Mouse (Mus musculus): ENCODE data around the gene Gm15319. TPM values are rescaled to one million over a fixed set of nuclear protein-coding genes. Genes with fewer than 3 reads are reported as not detected.
"Not testable (repeated sequence)": the region's sequence is repeated elsewhere in the genome, so short reads cannot be mapped to it uniquely, and the experiment has no call there.

The Gm15319 gene
- polyA plus RNA-seq, 1 experiment from 2014 or later, result not detected

- H3K4me3 ChIP-seq (replicated peaks); H3K27ac ChIP-seq (replicated peaks); H3K4me2 ChIP-seq; H3K9me3 ChIP-seq (replicated peaks); H3K9ac ChIP-seq; H3K27me3 ChIP-seq; H3K4me1 ChIP-seq (replicated peaks); H3K36me3 ChIP-seq (replicated peaks): not testable (repeated sequence)
- WGBS (ENCODE audit: insufficient replicate concordance), result 70% methylated on average over 7 of the region's 7 CpGs
- peak; percentile 37 for ATAC-seq (ENCODE audit: insufficient read depth)
Observed at GRCm38 (mm10) chr8:20380590-20381238, 17.7 kb upstream of the Gm15319 start.

DNA sequence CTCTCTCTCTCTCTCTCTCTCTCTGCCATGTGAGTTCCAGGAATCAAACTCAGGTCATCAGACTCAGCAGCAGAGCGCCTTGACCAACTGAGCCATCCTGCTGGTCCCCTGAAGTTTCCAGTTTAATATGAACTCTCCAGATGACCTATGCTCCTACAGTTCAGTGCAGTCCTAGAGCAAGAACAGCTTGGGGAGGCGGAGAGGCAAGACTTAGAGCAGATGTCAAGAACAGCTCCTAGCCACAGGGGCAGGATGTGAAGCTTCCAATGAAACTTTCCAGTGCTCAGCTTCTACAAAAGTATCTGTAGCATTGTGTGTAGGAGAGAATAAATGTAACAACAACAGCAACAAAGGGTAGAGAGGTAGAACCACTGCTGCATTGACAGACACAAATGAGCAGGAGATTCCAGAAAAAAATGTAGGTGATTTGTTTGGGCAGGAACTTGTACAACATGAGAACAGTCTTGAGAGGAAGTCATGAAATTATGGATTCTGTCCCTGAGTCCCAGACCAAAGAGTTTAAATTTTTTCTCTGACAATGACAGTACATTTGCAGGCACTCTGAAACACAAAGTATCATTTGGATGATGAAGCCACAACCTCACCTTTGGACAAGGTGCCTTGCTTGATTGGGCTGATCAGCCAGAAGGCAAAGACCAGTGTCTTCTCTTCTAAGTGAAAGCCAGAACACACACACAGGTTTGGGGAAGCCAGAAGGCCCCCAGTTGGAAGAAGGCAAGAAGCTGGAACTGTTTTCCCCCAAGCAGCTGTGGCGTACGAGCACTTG is 16.8 kb upstream of the Gm15319 start:
- no CpG with 5 or more reads among the region's 4 CpGs for WGBS (ENCODE audit: insufficient replicate concordance)
- H3K27ac ChIP-seq (replicated peaks); H3K36me3 ChIP-seq (replicated peaks); H3K9me3 ChIP-seq (replicated peaks); H3K9ac ChIP-seq; H3K27me3 ChIP-seq; H3K4me1 ChIP-seq (replicated peaks); H3K4me3 ChIP-seq (replicated peaks); H3K4me2 ChIP-seq; ATAC-seq (ENCODE audit: insufficient read depth): not testable (repeated sequence)

DNA sequence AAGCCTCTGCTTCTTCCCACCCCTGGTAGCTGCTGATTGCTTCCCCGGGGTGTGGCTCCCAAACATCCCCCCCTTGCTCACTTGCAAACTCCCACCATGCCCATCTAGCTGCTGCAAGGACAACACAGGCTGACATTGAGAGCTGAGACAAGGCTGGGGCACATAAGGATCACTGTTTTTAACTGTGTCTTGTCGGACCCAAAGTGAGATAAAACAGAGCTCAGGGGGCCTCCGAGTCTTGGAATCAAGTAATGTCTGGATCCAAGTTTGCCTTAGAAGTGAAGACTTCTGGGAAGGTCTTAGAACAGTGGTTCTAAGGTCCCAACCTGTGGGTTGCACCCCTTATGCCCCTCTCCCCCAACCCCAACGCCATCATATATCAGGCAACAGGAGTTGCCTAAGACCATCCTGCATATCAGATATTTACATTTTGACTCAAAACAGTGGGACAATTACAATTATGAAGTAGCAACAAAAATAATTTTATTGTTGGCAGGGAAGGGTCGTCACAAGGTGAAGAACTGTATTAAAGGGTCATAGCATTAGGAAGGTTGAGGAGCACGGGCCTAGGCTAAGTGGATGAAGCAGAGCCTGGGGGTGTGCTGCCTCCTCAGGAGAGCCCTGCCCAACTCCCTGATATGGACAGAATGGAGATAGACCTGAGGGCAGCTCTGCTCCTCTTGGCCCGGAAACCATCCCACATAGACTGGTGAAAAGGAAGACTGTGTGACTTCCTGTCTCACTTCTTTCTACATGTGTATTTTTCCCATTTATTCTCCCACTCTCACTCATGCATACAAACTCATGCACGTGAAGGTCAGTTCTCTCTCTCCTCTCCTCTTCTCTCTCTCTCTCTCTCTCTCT is 16.0 kb upstream of the Gm15319 start:
- WGBS (ENCODE audit: insufficient replicate concordance), result 53% methylated on average over 4 of the region's 8 CpGs
- not testable (repeated sequence) for H3K27ac ChIP-seq (replicated peaks); H3K4me2 ChIP-seq

DNA sequence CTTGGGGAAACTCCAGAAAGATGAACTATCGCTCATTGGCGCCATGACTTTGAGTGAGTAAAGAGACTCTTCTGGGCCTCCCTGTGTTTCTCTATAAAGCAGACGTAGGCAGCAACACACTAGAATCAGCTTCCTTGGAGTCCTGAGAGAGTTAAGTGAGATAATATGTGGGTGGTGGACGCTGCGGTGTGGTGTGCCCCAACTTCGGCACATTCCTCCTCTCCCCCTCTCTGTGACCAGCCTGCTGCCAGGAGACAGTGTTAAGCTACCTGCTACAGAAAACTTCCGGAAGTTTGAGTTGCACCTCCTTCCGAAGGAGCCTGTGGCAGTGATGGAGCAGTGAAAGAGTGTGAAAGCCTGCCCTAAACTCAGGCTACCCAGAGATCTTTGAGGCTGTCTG is 15.3 kb upstream of the Gm15319 start:
- not testable (repeated sequence) for H3K36me3 ChIP-seq (replicated peaks); ATAC-seq (ENCODE audit: insufficient read depth)
- WGBS (ENCODE audit: insufficient replicate concordance), result 63% methylated on average over 5 of the region's 8 CpGs

More for the DNA sequence above, 16.0 kb upstream of the Gm15319 start:
- H3K9ac ChIP-seq; H3K27me3 ChIP-seq; H3K4me3 ChIP-seq (replicated peaks); H3K36me3 ChIP-seq (replicated peaks); H3K9me3 ChIP-seq (replicated peaks); H3K4me1 ChIP-seq (replicated peaks): not testable (repeated sequence)
- ATAC-seq (ENCODE audit: insufficient read depth), result peak; percentile 34; the same call in 1 of the 2 replicates

GRCm38 (mm10) chr8:20375698-20376097 is 12.7 kb upstream of the Gm15319 start:
- H3K4me1 ChIP-seq (replicated peaks); H3K4me2 ChIP-seq; ATAC-seq (ENCODE audit: insufficient read depth); H3K9me3 ChIP-seq (replicated peaks); H3K27me3 ChIP-seq; H3K36me3 ChIP-seq (replicated peaks); H3K27ac ChIP-seq (replicated peaks); H3K9ac ChIP-seq; H3K4me3 ChIP-seq (replicated peaks): not testable (repeated sequence)
- WGBS (ENCODE audit: insufficient replicate concordance), result no CpG with 5 or more reads among the region's 3 CpGs

More for the DNA sequence above, 15.3 kb upstream of the Gm15319 start:
- not testable (repeated sequence) for H3K27me3 ChIP-seq; H3K9ac ChIP-seq; H3K9me3 ChIP-seq (replicated peaks); H3K27ac ChIP-seq (replicated peaks); H3K4me1 ChIP-seq (replicated peaks); H3K4me2 ChIP-seq; H3K4me3 ChIP-seq (replicated peaks)

- ATAC-seq (ENCODE audit: insufficient read depth); H3K9ac ChIP-seq; H3K4me1 ChIP-seq (replicated peaks); H3K27ac ChIP-seq (replicated peaks); H3K9me3 ChIP-seq (replicated peaks); H3K4me3 ChIP-seq (replicated peaks); H3K27me3 ChIP-seq; H3K4me2 ChIP-seq; H3K36me3 ChIP-seq (replicated peaks): not testable (repeated sequence)
- 59% methylated on average over 5 of the region's 5 CpGs for WGBS (ENCODE audit: insufficient replicate concordance)
Observed at GRCm38 (mm10) chr8:20356386-20356785, 6.6 kb downstream of the Gm15319 start.

GRCm38 (mm10) chr8:20353579-20353978 is 9.4 kb downstream of the Gm15319 start:
- not testable (repeated sequence) for H3K4me3 ChIP-seq (replicated peaks); H3K9me3 ChIP-seq (replicated peaks); H3K4me2 ChIP-seq; H3K36me3 ChIP-seq (replicated peaks); H3K9ac ChIP-seq; H3K4me1 ChIP-seq (replicated peaks); H3K27ac ChIP-seq (replicated peaks); H3K27me3 ChIP-seq; ATAC-seq (ENCODE audit: insufficient read depth)
- WGBS (ENCODE audit: insufficient replicate concordance), result 63% methylated on average over 2 of the region's 3 CpGs

GRCm38 (mm10) chr8:20302759-20303158 is 60.3 kb downstream of the Gm15319 start:
- not testable (repeated sequence) for H3K9me3 ChIP-seq (replicated peaks); H3K4me2 ChIP-seq; H3K4me1 ChIP-seq (replicated peaks); ATAC-seq (ENCODE audit: insufficient read depth); H3K27me3 ChIP-seq; H3K36me3 ChIP-seq (replicated peaks); H3K9ac ChIP-seq; H3K27ac ChIP-seq (replicated peaks); H3K4me3 ChIP-seq (replicated peaks)
- WGBS (ENCODE audit: insufficient replicate concordance), result 79% methylated on average over 5 of the region's 6 CpGs

DNA sequence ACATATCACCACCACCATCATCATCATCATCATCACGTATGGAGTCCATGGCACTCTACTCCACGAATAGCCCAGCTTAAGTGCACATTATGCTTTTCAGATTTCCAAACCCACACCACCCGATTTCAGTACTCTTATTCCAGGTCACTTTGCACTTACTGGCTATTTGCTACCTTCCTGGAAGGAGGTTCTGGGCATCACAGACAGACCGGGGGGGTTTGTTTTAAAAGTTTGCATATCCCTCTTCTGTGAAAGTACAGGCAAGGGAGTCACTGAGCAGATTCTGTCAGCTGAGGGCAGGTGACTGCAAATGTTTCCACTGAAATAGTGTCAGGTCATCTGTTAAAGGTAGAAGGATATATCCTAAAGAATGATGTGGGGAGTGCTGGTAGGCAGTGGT is 63.0 kb downstream of the Gm15319 start:
- not testable (repeated sequence) for H3K27me3 ChIP-seq; H3K9me3 ChIP-seq (replicated peaks); H3K4me1 ChIP-seq (replicated peaks); H3K9ac ChIP-seq; H3K4me3 ChIP-seq (replicated peaks); H3K36me3 ChIP-seq (replicated peaks); H3K27ac ChIP-seq (replicated peaks); H3K4me2 ChIP-seq; ATAC-seq (ENCODE audit: insufficient read depth)
- WGBS (ENCODE audit: insufficient replicate concordance), result 52% methylated on average over 4 of the region's 4 CpGs

DNA sequence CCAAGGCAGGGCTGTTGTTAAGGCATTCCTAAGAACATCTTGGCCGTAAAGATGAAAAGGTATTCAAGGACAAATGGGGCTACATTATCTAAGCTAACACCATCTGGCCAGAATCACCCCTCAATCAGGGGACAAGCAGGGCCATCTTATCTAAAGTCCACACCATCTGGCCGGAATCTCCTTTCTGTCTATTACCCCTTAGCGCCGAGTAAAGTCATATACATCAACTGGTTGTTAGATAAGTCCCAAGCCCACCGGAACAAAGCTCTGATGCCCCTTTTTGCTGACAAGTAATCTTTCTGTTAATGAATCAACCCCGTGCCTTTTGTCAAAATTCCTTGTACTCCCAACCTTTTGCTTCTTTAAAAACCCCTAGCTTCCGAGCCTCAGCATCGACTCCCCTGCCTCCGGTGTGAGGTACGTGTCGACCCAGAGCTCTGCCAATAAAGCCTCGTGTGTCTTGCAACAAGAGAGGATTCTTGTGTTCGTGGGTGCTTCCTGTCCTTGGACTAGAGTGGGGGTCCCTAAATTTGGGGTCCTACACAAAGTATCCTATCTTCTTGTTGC is 65.0 kb downstream of the Gm15319 start:
- WGBS (ENCODE audit: insufficient replicate concordance), result 66% methylated on average over 12 of the region's 13 CpGs
- H3K9ac ChIP-seq; H3K4me1 ChIP-seq (replicated peaks); H3K27me3 ChIP-seq; H3K4me3 ChIP-seq (replicated peaks); H3K27ac ChIP-seq (replicated peaks); H3K9me3 ChIP-seq (replicated peaks); H3K4me2 ChIP-seq; H3K36me3 ChIP-seq (replicated peaks); ATAC-seq (ENCODE audit: insufficient read depth): not testable (repeated sequence)

Measured in liver, embryonic 15.5 days (tissue).